Mouse (Mus musculus): Measurements from ENCODE around the gene Slc9a3.

- no peak for TF ChIP-seq ZC3H11A (IDR thresholded peaks at IDR 0.05; ENCODE audit: low read depth, low read length)
- no peak for TF ChIP-seq RCOR1 (IDR thresholded peaks at IDR 0.05; ENCODE audit: low read depth, low read length)
- no peak for TF ChIP-seq KAT2A (conservative IDR thresholded peaks at IDR 0.05; ENCODE audit: low read depth, low read length)
- TF ChIP-seq MAX (IDR thresholded peaks at IDR 0.05; ENCODE audit: low read length), result no peak
- no peak for TF ChIP-seq CTCF (IDR thresholded peaks at IDR 0.05 in 2 of 3, conservative IDR thresholded peaks at IDR 0.05 in 1 of 3; ENCODE audit: control insufficient read depth in 1 of 3, insufficient read depth in 1 of 3, low read depth in 2 of 3, low read length in 3 of 3, poor library complexity in 1 of 3, severe bottlenecking in 1 of 3)
- TF ChIP-seq NRF1 (IDR thresholded peaks at IDR 0.05; ENCODE audit: insufficient read depth, low read depth, low read length, poor library complexity, severe bottlenecking), result no peak
- no peak for TF ChIP-seq EP300 (IDR thresholded peaks at IDR 0.05; ENCODE audit: low read depth in 1 of 2, low read length in 2 of 2)
These were observed 8.7 kb downstream of the Slc9a3 start for GRCm38 (mm10) chr13:74129909-74130308.
